21 mouse cellular contexts compared by ENCODE assay signal in the genomic region with DNA sequence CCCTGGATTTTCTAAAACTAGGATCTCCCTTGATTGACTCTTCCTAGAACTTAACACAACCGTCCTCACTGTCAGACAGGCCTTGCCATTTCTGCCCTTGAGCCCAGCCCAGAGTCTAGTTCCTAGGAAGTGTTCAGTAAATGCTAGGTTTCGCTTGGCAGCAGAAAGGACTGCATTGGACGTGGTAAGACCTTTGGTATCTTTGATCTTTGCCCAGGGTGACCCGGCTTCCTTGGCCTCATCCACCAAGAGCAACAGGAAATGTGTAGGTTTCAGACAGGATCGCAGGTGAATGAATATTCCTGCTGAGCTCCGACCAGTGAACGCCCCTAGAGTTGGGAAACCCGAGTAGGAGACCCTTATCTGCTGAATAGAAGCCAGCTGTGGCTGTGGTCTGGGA. TPM values are rescaled to one million over a fixed set of nuclear protein-coding genes. Genes with fewer than 3 reads are reported as not detected.
DNase-seq lines count a peak whose midpoint lies in the region; ATAC-seq and TF ChIP-seq lines count a peak whose summit lies in the region.
"Had no signal": no experiment of that assay in that cellular context is flagged by ENCODE, and none has a peak within 500 bp of the region (broad histone marks: within the 10 kb centered on the region; RNA-seq: fewer than 3 reads in every experiment).

No protein-coding gene starts in this region.

- no peaks in the 10 kb centered on the region for H3K36me3 ChIP-seq in heart, embryonic 10.5 days
- no peaks in the 10 kb centered on the region for H3K36me3 ChIP-seq in midbrain, embryonic 10.5 days
- H3K36me3 ChIP-seq in midbrain, postnatal 0 days (ENCODE audit: insufficient read depth, low read length): no peaks in the 10 kb centered on the region
- no peaks in the 10 kb centered on the region for H3K36me3 ChIP-seq in intestine, embryonic 16.5 days (ENCODE audit: control insufficient read depth, insufficient read depth, low read length)
- H3K36me3 ChIP-seq: forebrain, embryonic 12.5 days had no signal

- H3K27me3 ChIP-seq in heart, embryonic 10.5 days (ENCODE audit: insufficient read depth, poor library complexity, severe bottlenecking): peaks cover 100% of the 10 kb centered on the region
- H3K27me3 ChIP-seq in midbrain, embryonic 10.5 days (ENCODE audit: low read depth, poor library complexity, severe bottlenecking): peaks cover 100% of the 10 kb centered on the region
- peaks cover 80% of the 10 kb centered on the region for H3K27me3 ChIP-seq in midbrain, postnatal 0 days (ENCODE audit: insufficient read depth, low read length)
- peaks cover 79% of the 10 kb centered on the region for H3K27me3 ChIP-seq in intestine, embryonic 16.5 days (replicated peaks; ENCODE audit: control insufficient read depth, insufficient read depth, low read length)

- peak overlapping the region; percentile 22; the same call in 1 of the 2 replicates for H3K4me3 ChIP-seq in heart, embryonic 10.5 days
- H3K4me3 ChIP-seq in midbrain, embryonic 10.5 days: 0 out of 2 replicates have a peak overlapping the region, but pooled peaks have one; percentile 32
- no peak overlapping the region for H3K4me3 ChIP-seq in midbrain, postnatal 0 days (ENCODE audit: low read depth, low read length)
- H3K4me3 ChIP-seq in intestine, embryonic 16.5 days (ENCODE audit: low read length): no peak overlapping the region
- H3K4me3 ChIP-seq: forebrain, embryonic 12.5 days; left cerebral cortex, adult 2 months had no signal

- no peaks in the 10 kb centered on the region for H3K9me3 ChIP-seq in heart, embryonic 10.5 days
- no peaks in the 10 kb centered on the region for H3K9me3 ChIP-seq in midbrain, embryonic 10.5 days (replicated peaks)
- no peaks in the 10 kb centered on the region for H3K9me3 ChIP-seq in midbrain, postnatal 0 days (ENCODE audit: low read length)
- H3K9me3 ChIP-seq in intestine, embryonic 16.5 days (ENCODE audit: control insufficient read depth, low read length): no peaks in the 10 kb centered on the region
- H3K9me3 ChIP-seq: forebrain, embryonic 12.5 days had no signal

- ATAC-seq in midbrain, postnatal 0 days (ENCODE audit: low FRiP score): no peak
- peak; percentile 42; the same call in 1 of the 2 replicates for ATAC-seq in intestine, embryonic 16.5 days
- ATAC-seq: lung, postnatal 0 days had no signal

- no peak overlapping the region for H3K27ac ChIP-seq in heart, embryonic 10.5 days
- H3K27ac ChIP-seq in midbrain, embryonic 10.5 days (replicated peaks): no peak overlapping the region
- H3K27ac ChIP-seq in midbrain, postnatal 0 days (ENCODE audit: low read depth, low read length): no peak overlapping the region
- peak overlapping the region; percentile 16; the same call in 1 of the 2 replicates for H3K27ac ChIP-seq in intestine, embryonic 16.5 days (ENCODE audit: low read length)
- H3K27ac ChIP-seq: forebrain, embryonic 12.5 days; left cerebral cortex, adult 2 months; liver, embryonic 14.5 days had no signal

- no peak for TF ChIP-seq CTCF in midbrain, postnatal 0 days (IDR thresholded peaks at IDR 0.05)

- DNase-seq in heart, embryonic 10.5 days (ENCODE audit: low spot score): no peak
- DNase-seq in heart, postnatal 4 days: no peak
- peak; percentile 45 to 51 for DNase-seq in kidney, adult 8-10 months
- no peak for DNase-seq in kidney, postnatal 14 days
- no peak for DNase-seq in midbrain, embryonic 10.5 days (ENCODE audit: low spot score)
- no peak for DNase-seq in midbrain, postnatal 0 days (ENCODE audit: low spot score)
- DNase-seq in gastrocnemius, adult 18-20 months (ENCODE audit: low spot score): no peak
- DNase-seq: cerebellum, adult 8-10 months; layer of hippocampus, adult 9-11 months; right cerebral cortex, adult 18-20 months; thymus, postnatal 14 days had no signal

- peaks cover 42% of the 10 kb centered on the region for H3K4me1 ChIP-seq in heart, embryonic 10.5 days
- H3K4me1 ChIP-seq in midbrain, embryonic 10.5 days: peaks cover 72% of the 10 kb centered on the region
- peaks cover 12% of the 10 kb centered on the region for H3K4me1 ChIP-seq in midbrain, postnatal 0 days (ENCODE audit: insufficient read depth, low read length)
- peaks cover 26% of the 10 kb centered on the region for H3K4me1 ChIP-seq in intestine, embryonic 16.5 days (ENCODE audit: control insufficient read depth, insufficient read depth, low read length)

- 4% methylated on average over 8 of the region's 8 CpGs for WGBS in heart, embryonic 10.5 days
- WGBS in midbrain, embryonic 10.5 days: 4% methylated on average over 8 of the region's 8 CpGs
- 14% methylated on average over 8 of the region's 8 CpGs for WGBS in midbrain, postnatal 0 days
- 6% methylated on average over 8 of the region's 8 CpGs for WGBS in intestine, embryonic 16.5 days

- no peak overlapping the region for H3K4me2 ChIP-seq in midbrain, postnatal 0 days (ENCODE audit: low read depth, low read length, poor library complexity, severe bottlenecking)
- H3K4me2 ChIP-seq in intestine, embryonic 16.5 days (ENCODE audit: low read depth, low read length): peak overlapping the region; percentile 1; the same call in 1 of the 2 replicates
- H3K4me2 ChIP-seq: forebrain, embryonic 12.5 days had no signal

- H3K9ac ChIP-seq in midbrain, postnatal 0 days (replicated peaks; ENCODE audit: low read length, poor library complexity, severe bottlenecking): no peak overlapping the region
- H3K9ac ChIP-seq in intestine, embryonic 16.5 days (ENCODE audit: low read depth, low read length): no peak overlapping the region
- H3K9ac ChIP-seq: forebrain, embryonic 12.5 days; liver, embryonic 14.5 days had no signal

RNA-seq across cellular contexts. Expression of gene Ddn, which starts 6.4 kb away (rescaled TPM):
- polyA plus RNA-seq in heart, embryonic 10.5 days (2016; fragmentation: Nextera tagmentation; extraction: Ambion mirVana): 0.06 TPM in 1 of 2 replicates, not detected in the other
- 1 to 10 TPM in 1 of 2 experiments, under 1 TPM in 1; 0.93 to 1.2 TPM for total RNA-seq in heart, postnatal 4 days (2021)
- polyA plus RNA-seq in midbrain, embryonic 10.5 days (2016; fragmentation: Nextera tagmentation; extraction: Ambion mirVana): 0.54 and 0.82 TPM in 2 replicates
- 5.5 and 7.3 TPM in 2 replicates for total RNA-seq in midbrain, postnatal 0 days (2014; rRNA removed)
- 0.51 and 0.64 TPM in 2 replicates for polyA plus RNA-seq in midbrain, postnatal 0 days (2015; fragmentation: Nextera tagmentation; extraction: Ambion mirVana)
- not detected in 2 replicates for polyA plus RNA-seq in intestine, embryonic 16.5 days (2015; fragmentation: Nextera tagmentation; extraction: Ambion mirVana)
- total RNA-seq in gastrocnemius, adult 18-20 months (2021): under 1 TPM; 0.36 to 0.57 TPM
- total RNA-seq: granulocyte monocyte progenitor cell, adult 5-6 weeks had no signal
- polyA plus RNA-seq: forebrain, embryonic 12.5 days; intestine, embryonic 14.5 days; limb, embryonic 11.5 days had no signal

RNA-seq across cellular contexts. Expression of gene Wnt1, which starts 13.3 kb away (rescaled TPM):
- not detected in 2 replicates for polyA plus RNA-seq in heart, embryonic 10.5 days (2016; fragmentation: Nextera tagmentation; extraction: Ambion mirVana)
- total RNA-seq in heart, postnatal 4 days (2021): not detected
- polyA plus RNA-seq in midbrain, embryonic 10.5 days (2016; fragmentation: Nextera tagmentation; extraction: Ambion mirVana): 22.0 and 24.0 TPM in 2 replicates
- total RNA-seq in midbrain, postnatal 0 days (2014; rRNA removed): 0.33 TPM in 2 replicates
- polyA plus RNA-seq in midbrain, postnatal 0 days (2015; fragmentation: Nextera tagmentation; extraction: Ambion mirVana): 0.81 and 1.1 TPM in 2 replicates
- not detected in 2 replicates for polyA plus RNA-seq in intestine, embryonic 16.5 days (2015; fragmentation: Nextera tagmentation; extraction: Ambion mirVana)
- not detected for total RNA-seq in gastrocnemius, adult 18-20 months (2021)
- total RNA-seq: gastrocnemius, adult 8-10 months; granulocyte monocyte progenitor cell, adult 5-6 weeks had no signal
- polyA plus RNA-seq: heart, embryonic 16.5 days; intestine, embryonic 14.5 days; limb, embryonic 11.5 days; liver, embryonic 14.5 days; lung, postnatal 0 days had no signal

RNA-seq across cellular contexts. Expression of gene Wnt10b, which starts 25.0 kb away (rescaled TPM):
- 0.09 TPM in 1 of 2 replicates, not detected in the other for polyA plus RNA-seq in heart, embryonic 10.5 days (2016; fragmentation: Nextera tagmentation; extraction: Ambion mirVana)
- total RNA-seq in heart, postnatal 4 days (2021): under 1 TPM; 0.36 to 0.50 TPM
- polyA plus RNA-seq in midbrain, embryonic 10.5 days (2016; fragmentation: Nextera tagmentation; extraction: Ambion mirVana): 0.14 and 0.24 TPM in 2 replicates
- 0.38 and 1.5 TPM in 2 replicates for total RNA-seq in midbrain, postnatal 0 days (2014; rRNA removed)
- not detected in 2 replicates for polyA plus RNA-seq in midbrain, postnatal 0 days (2015; fragmentation: Nextera tagmentation; extraction: Ambion mirVana)
- polyA plus RNA-seq in intestine, embryonic 16.5 days (2015; fragmentation: Nextera tagmentation; extraction: Ambion mirVana): 0.09 TPM in 1 of 2 replicates, not detected in the other
- 1 to 10 TPM in 1 of 2 experiments, under 1 TPM in 1; 0.57 to 1.4 TPM for total RNA-seq in gastrocnemius, adult 18-20 months (2021)

RNA-seq across cellular contexts. Expression of gene Prkag1, which starts 28.4 kb away (rescaled TPM):
- polyA plus RNA-seq in heart, embryonic 10.5 days (2016; fragmentation: Nextera tagmentation; extraction: Ambion mirVana): 95.0 and 97.7 TPM in 2 replicates
- total RNA-seq in heart, postnatal 4 days (2021): 10 to 100 TPM; 88.9 to 89.3 TPM
- polyA plus RNA-seq in midbrain, embryonic 10.5 days (2016; fragmentation: Nextera tagmentation; extraction: Ambion mirVana): 90.4 and 94.9 TPM in 2 replicates
- 45.1 and 50.6 TPM in 2 replicates for total RNA-seq in midbrain, postnatal 0 days (2014; rRNA removed)
- 50.6 and 57.4 TPM in 2 replicates for polyA plus RNA-seq in midbrain, postnatal 0 days (2015; fragmentation: Nextera tagmentation; extraction: Ambion mirVana)
- 92.2 and 94.6 TPM in 2 replicates for polyA plus RNA-seq in intestine, embryonic 16.5 days (2015; fragmentation: Nextera tagmentation; extraction: Ambion mirVana)
- 10 to 100 TPM; 48.1 to 49.6 TPM for total RNA-seq in gastrocnemius, adult 18-20 months (2021)

RNA-seq across cellular contexts. Expression of gene Arf3, which starts 39.9 kb away (rescaled TPM):
- 41.7 and 42.7 TPM in 2 replicates for polyA plus RNA-seq in heart, embryonic 10.5 days (2016; fragmentation: Nextera tagmentation; extraction: Ambion mirVana)
- total RNA-seq in heart, postnatal 4 days (2021): 10 to 100 TPM; 40.9 to 43.7 TPM
- polyA plus RNA-seq in midbrain, embryonic 10.5 days (2016; fragmentation: Nextera tagmentation; extraction: Ambion mirVana): 41.2 and 43.2 TPM in 2 replicates
- total RNA-seq in midbrain, postnatal 0 days (2014; rRNA removed): 122 and 144 TPM in 2 replicates
- 89.2 and 93.8 TPM in 2 replicates for polyA plus RNA-seq in midbrain, postnatal 0 days (2015; fragmentation: Nextera tagmentation; extraction: Ambion mirVana)
- 35.4 and 40.1 TPM in 2 replicates for polyA plus RNA-seq in intestine, embryonic 16.5 days (2015; fragmentation: Nextera tagmentation; extraction: Ambion mirVana)
- 1 to 10 TPM; 8.1 to 9.0 TPM for total RNA-seq in gastrocnemius, adult 18-20 months (2021)

Comparison
In these comparisons a context has a peak if more than half of its experiments do, and no peak if none do; other contexts are left out.
1. DNase-seq: peak in kidney, adult 8-10 months (2 of 2); none in heart, embryonic 10.5 days (single experiment), heart, postnatal 4 days (single experiment), kidney, postnatal 14 days (single experiment), midbrain, embryonic 10.5 days (single experiment), midbrain, postnatal 0 days (single experiment) and gastrocnemius, adult 18-20 months (single experiment).
2. H3K4me3 ChIP-seq: peak in heart, embryonic 10.5 days (single experiment) and midbrain, embryonic 10.5 days (single experiment); none in midbrain, postnatal 0 days (single experiment) and intestine, embryonic 16.5 days (single experiment).
3. RNA of gene Wnt1, which starts 13.3 kb away (polyA plus RNA-seq): 22.0 to 24.0 TPM in midbrain, embryonic 10.5 days; 0.81 to 1.1 TPM in midbrain, postnatal 0 days, not detected in heart, embryonic 10.5 days and not detected in intestine, embryonic 16.5 days; every median in the first group is over 10 times any median in the second.